Mouse (Mus musculus) liver, embryonic 14 days (tissue): ENCODE measurements around the gene Ext2. TPM values are rescaled to one million over a fixed set of nuclear protein-coding genes. Genes with fewer than 3 reads are reported as not detected.

Experiments
- polyA plus RNA-seq: library from polyadenylated mRNA; depleted of rRNA; stranded (reverse); fragments of >200 nt; gene quantifications from 2 replicates; pipeline ENCODE4 v1.2.3, GENCODE M21; 2012; rRNA removed

The Ext2 gene
- 9.7 and 11.4 TPM in 2 replicates for polyA plus RNA-seq

GRCm38 (mm10) chr2:93822045-93822749 lies at the start of gene Ext2:
Ext2 (minus strand) TSS chr2:93822568.

GRCm38 (mm10) chr2:93869107-93869600 lies 46.8 kb upstream of the Ext2 start, which contains the start of gene Accsl:
Accsl (minus strand) TSS chr2:93869157.

DNA sequence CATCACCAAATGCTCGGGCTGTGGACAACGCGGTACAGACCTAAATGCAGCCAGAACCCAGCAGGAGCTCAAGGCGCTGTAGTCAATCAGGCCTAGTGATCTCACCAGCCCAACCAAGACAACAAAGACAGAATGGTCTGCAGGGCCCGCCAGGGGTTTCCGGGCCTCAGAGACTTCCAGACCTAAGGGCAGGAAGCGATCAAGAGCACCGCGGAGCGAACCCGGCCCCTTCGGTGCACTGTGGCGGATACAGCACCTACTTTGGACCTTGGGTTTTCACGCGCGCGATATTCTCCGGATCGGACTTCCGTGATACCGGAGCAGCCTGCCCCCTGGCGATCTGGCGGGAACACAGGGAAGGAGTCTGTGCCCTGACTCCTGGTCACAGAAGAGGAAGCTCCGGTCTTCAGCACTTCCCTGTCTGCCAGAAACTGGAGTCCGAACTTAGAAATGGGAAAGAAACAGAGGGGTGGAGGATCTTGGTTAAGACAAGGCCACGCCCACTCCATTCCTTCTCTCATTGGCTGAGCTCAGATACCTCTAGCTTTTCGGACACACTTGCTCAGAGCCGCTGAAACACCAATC lies 27.2 kb upstream of the Ext2 start, which contains the start of gene Accs:
TSS of gene Accs (minus strand) at position 439 of the 585 bp plus-strand sequence.

Other genes with a start within 250 kb of the Ext2 start
- 0.08 TPM in 1 of 2 replicates, not detected in the other for gene Alx4, start 180.2 kb downstream of the Ext2 start, polyA plus RNA-seq
- 1.6 and 1.9 TPM in 2 replicates for gene Accs, start 27.4 kb upstream of the Ext2 start, polyA plus RNA-seq
- not detected in 2 replicates for gene Accsl, start 46.6 kb upstream of the Ext2 start, polyA plus RNA-seq
- gene Gm13889, start 134.6 kb upstream of the Ext2 start, polyA plus RNA-seq = 3.0 and 3.6 TPM in 2 replicates
- gene Gm27027, start 173.8 kb upstream of the Ext2 start, polyA plus RNA-seq = not detected in 2 replicates
- gene Alkbh3, start 188.2 kb upstream of the Ext2 start, polyA plus RNA-seq = 21.7 and 22.5 TPM in 2 replicates